In the genomic region with DNA sequence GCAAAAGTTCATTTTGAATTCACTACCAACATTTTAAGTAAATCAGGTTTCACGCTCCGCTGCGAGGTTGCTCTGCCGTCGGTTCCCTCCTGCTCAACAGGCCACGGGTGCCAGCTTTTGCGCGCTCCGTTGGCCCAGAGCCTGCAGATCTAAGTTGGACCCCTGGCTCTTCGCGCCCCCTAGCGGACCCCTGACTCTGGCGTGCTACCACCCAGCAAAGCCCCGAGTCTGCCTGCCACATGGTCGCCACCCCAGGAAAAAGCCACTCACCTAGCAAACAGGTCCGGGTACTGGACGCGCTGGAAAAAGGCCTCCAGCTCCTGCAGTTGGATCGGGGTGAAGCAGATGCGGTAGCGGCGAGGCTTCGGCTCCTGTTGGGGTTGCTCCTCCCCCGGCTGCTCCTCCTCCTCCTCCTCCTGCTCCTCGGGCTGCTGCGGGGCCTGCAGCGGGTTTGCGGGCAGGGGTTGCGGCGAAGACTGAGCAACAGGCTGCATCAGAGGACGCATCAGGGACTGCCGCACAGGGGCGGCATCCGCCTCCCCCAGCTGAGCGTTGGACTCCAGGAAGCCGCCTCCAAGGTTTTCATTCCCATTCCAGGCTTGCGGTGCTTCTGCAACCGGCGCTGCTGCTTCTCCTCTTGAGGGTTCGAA, we compare ENCODE assay signal across 9 mouse cellular contexts. TPM values are rescaled to one million over a fixed set of nuclear protein-coding genes. Genes with fewer than 3 reads are reported as not detected.
DNase-seq lines count a peak whose midpoint lies in the region; ATAC-seq lines count a peak whose summit lies in the region.
"Had no signal": no experiment of that assay in that cellular context is flagged by ENCODE, and none has a peak within 500 bp of the region (broad histone marks: within the 10 kb centered on the region; RNA-seq: fewer than 3 reads in every experiment).

No protein-coding gene starts in this region.

- no peak overlapping the region for H3K4me3 ChIP-seq in hindbrain, embryonic 10.5 days
- no peak overlapping the region for H3K4me3 ChIP-seq in hindbrain, embryonic 12.5 days
- H3K4me3 ChIP-seq in forebrain, embryonic 11.5 days (ENCODE audit: low read depth, low read length): no peak overlapping the region

- H3K4me2 ChIP-seq in hindbrain, embryonic 12.5 days (replicated peaks): no peak overlapping the region; the same call in 1 of the 2 replicates
- no peak overlapping the region for H3K4me2 ChIP-seq in forebrain, embryonic 11.5 days (ENCODE audit: low read depth, low read length, severe bottlenecking)

- H3K4me1 ChIP-seq in hindbrain, embryonic 10.5 days (replicated peaks): 0 out of 2 replicates have a peak, but pooled peaks cover 3% of the 10 kb centered on the region
- 0 out of 2 replicates have a peak, but pooled peaks cover 2% of the 10 kb centered on the region for H3K4me1 ChIP-seq in hindbrain, embryonic 12.5 days
- H3K4me1 ChIP-seq in forebrain, embryonic 11.5 days (replicated peaks; ENCODE audit: control insufficient read depth, insufficient read depth, low read length): no peaks in the 10 kb centered on the region

- H3K27me3 ChIP-seq in hindbrain, embryonic 10.5 days (ENCODE audit: insufficient read depth, poor library complexity, severe bottlenecking): peaks cover 95% of the 10 kb centered on the region
- peaks cover 74% of the 10 kb centered on the region for H3K27me3 ChIP-seq in hindbrain, embryonic 12.5 days
- peaks cover 67% of the 10 kb centered on the region for H3K27me3 ChIP-seq in forebrain, embryonic 11.5 days (ENCODE audit: control insufficient read depth, insufficient read depth, low read length)
- no peaks in the 10 kb centered on the region for H3K27me3 ChIP-seq in splenic B cell, adult 2 months (ENCODE audit: control insufficient read depth, insufficient read depth, low read length, poor library complexity, severe bottlenecking)

- peak; percentile 75 for DNase-seq in hindbrain, embryonic 10.5 days (ENCODE audit: low spot score)
- peak; percentile 73 for DNase-seq in MN1 (ENCODE audit: low spot score)
- DNase-seq in forebrain, embryonic 11.5 days (ENCODE audit: low spot score): peak; percentile 83
- peak; percentile 9 to 20 for DNase-seq in kidney, adult 8-10 months
- peak; percentile 35 for DNase-seq in lung, postnatal 36 days
- peak; percentile 47 for DNase-seq in splenic B cell, adult 2 months (ENCODE audit: low read depth, low spot score)
- DNase-seq in left cerebral cortex, adult 11 months (ENCODE audit: low spot score): no peak

- no peaks in the 10 kb centered on the region for H3K36me3 ChIP-seq in hindbrain, embryonic 10.5 days
- H3K36me3 ChIP-seq in hindbrain, embryonic 12.5 days: no peaks in the 10 kb centered on the region
- no peaks in the 10 kb centered on the region for H3K36me3 ChIP-seq in forebrain, embryonic 11.5 days (ENCODE audit: control insufficient read depth, insufficient read depth, low read length)
- no peaks in the 10 kb centered on the region for H3K36me3 ChIP-seq in splenic B cell, adult 2 months (ENCODE audit: control insufficient read depth, insufficient read depth, low read length, poor library complexity, severe bottlenecking)

- WGBS in hindbrain, embryonic 10.5 days: 19% methylated on average over 39 of the region's 40 CpGs
- WGBS in hindbrain, embryonic 12.5 days: 25% methylated on average over 40 of the region's 40 CpGs
- 16% methylated on average over 35 of the region's 40 CpGs for WGBS in forebrain, embryonic 11.5 days

- H3K27ac ChIP-seq in hindbrain, embryonic 10.5 days: no peak overlapping the region
- no peak overlapping the region for H3K27ac ChIP-seq in hindbrain, embryonic 12.5 days
- no peak overlapping the region for H3K27ac ChIP-seq in forebrain, embryonic 11.5 days (ENCODE audit: low read depth, low read length)

- H3K9me3 ChIP-seq in hindbrain, embryonic 10.5 days: 0 out of 2 replicates have a peak, but pooled peaks cover 3% of the 10 kb centered on the region
- no peaks in the 10 kb centered on the region for H3K9me3 ChIP-seq in hindbrain, embryonic 12.5 days (replicated peaks)
- no peaks in the 10 kb centered on the region for H3K9me3 ChIP-seq in forebrain, embryonic 11.5 days (ENCODE audit: control insufficient read depth, low read length)

- no peak; the same call in 1 of the 2 replicates for ATAC-seq in hindbrain, embryonic 12.5 days (ENCODE audit: low FRiP score)
- peak; percentile 89 for ATAC-seq in forebrain, embryonic 11.5 days (replicated peaks; ENCODE audit: low FRiP score)

- no peak overlapping the region for H3K9ac ChIP-seq in hindbrain, embryonic 12.5 days
- H3K9ac ChIP-seq in forebrain, embryonic 11.5 days (ENCODE audit: low read length): no peak overlapping the region

RNA-seq across cellular contexts. Expression of a gene that starts 3.7 kb away (rescaled TPM):
- not detected in 2 replicates for polyA plus RNA-seq in hindbrain, embryonic 10.5 days (2016; fragmentation: Nextera tagmentation; extraction: Ambion mirVana)
- not detected in 2 replicates for polyA plus RNA-seq in hindbrain, embryonic 12.5 days (2016; fragmentation: Nextera tagmentation; extraction: Ambion mirVana)
- polyA plus RNA-seq in forebrain, embryonic 11.5 days (2014; fragmentation: Nextera tagmentation; extraction: Ambion mirVana): not detected in 2 replicates
- polyA plus RNA-seq: liver, embryonic 16.5 days had no signal
